ENCODE assay signal across 8 mouse cellular contexts in genomic region chrX:103551304-103551703, GRCm38 (mm10).
A peak's percentile ranks its signal among the peaks of the same experiment; 100 is the strongest.
DNase-seq lines count a peak whose midpoint lies in the region; ATAC-seq and TF ChIP-seq lines count a peak whose summit lies in the region.

No protein-coding gene starts in this region.

- peak overlapping the region; percentile 48 for H3K27ac ChIP-seq in forebrain, embryonic 13.5 days
- no peak overlapping the region for H3K27ac ChIP-seq in forebrain, embryonic 10.5 days
- peak overlapping the region; percentile 90 for H3K27ac ChIP-seq in bone marrow macrophage, adult 2 months (ENCODE audit: insufficient read depth, low read depth, low read length)

- H3K4me2 ChIP-seq in forebrain, embryonic 13.5 days: no peak overlapping the region

- 84% methylated on average over 14 of the region's 14 CpGs for WGBS in forebrain, embryonic 13.5 days
- WGBS in forebrain, embryonic 10.5 days: 94% methylated on average over 14 of the region's 14 CpGs

- no peaks in the 10 kb centered on the region for H3K36me3 ChIP-seq in forebrain, embryonic 13.5 days (ENCODE audit: poor library complexity, severe bottlenecking)
- no peaks in the 10 kb centered on the region for H3K36me3 ChIP-seq in forebrain, embryonic 10.5 days (replicated peaks)

- DNase-seq in forebrain, embryonic 10.5 days (ENCODE audit: extremely low spot score, low spot score): no peak
- DNase-seq in heart, adult 9 months (ENCODE audit: low spot score in 2 of 2): peak; percentile 74 to 79
- peak; percentile 52 to 55 for DNase-seq in layer of hippocampus, adult 8-10 months (ENCODE audit: low spot score in 2 of 2)
- DNase-seq in right cerebral cortex, postnatal 14 days: peak; percentile 24
- no peak for DNase-seq in spleen, postnatal 4 days (ENCODE audit: low spot score in 2 of 2)
- DNase-seq in urinary bladder, adult 18-20 months (ENCODE audit: low spot score in 2 of 2): no peak

- no peaks in the 10 kb centered on the region for H3K27me3 ChIP-seq in forebrain, embryonic 13.5 days
- H3K27me3 ChIP-seq in forebrain, embryonic 10.5 days (ENCODE audit: poor library complexity, severe bottlenecking): no peaks in the 10 kb centered on the region

- H3K4me1 ChIP-seq in forebrain, embryonic 13.5 days: peaks cover 9% of the 10 kb centered on the region
- peaks cover 24% of the 10 kb centered on the region for H3K4me1 ChIP-seq in forebrain, embryonic 10.5 days
- H3K4me1 ChIP-seq in bone marrow macrophage, adult 2 months (ENCODE audit: control insufficient read depth, insufficient read depth, low read length): peaks cover 47% of the 10 kb centered on the region

- H3K4me3 ChIP-seq in forebrain, embryonic 13.5 days: no peak overlapping the region
- H3K4me3 ChIP-seq in forebrain, embryonic 10.5 days: no peak overlapping the region
- no peak overlapping the region for H3K4me3 ChIP-seq in bone marrow macrophage, adult 2 months (ENCODE audit: insufficient read depth, low read length)

- TF ChIP-seq POLR2A in bone marrow macrophage, adult 2 months (IDR thresholded peaks at IDR 0.05; ENCODE audit: borderline replicate concordance, low read depth, low read length): no peak

- ATAC-seq in forebrain, embryonic 13.5 days: no peak

- TF ChIP-seq CTCF in bone marrow macrophage, adult 2 months (IDR thresholded peaks at IDR 0.05; ENCODE audit: low read depth, low read length): no peak

- H3K9ac ChIP-seq in forebrain, embryonic 13.5 days: no peak overlapping the region

- no peaks in the 10 kb centered on the region for H3K9me3 ChIP-seq in forebrain, embryonic 13.5 days (replicated peaks)
- no peaks in the 10 kb centered on the region for H3K9me3 ChIP-seq in forebrain, embryonic 10.5 days

Comparison
In these comparisons a context has a peak if more than half of its experiments do, and no peak if none do; other contexts are left out.
1. DNase-seq: peak in heart, adult 9 months (2 of 2), layer of hippocampus, adult 8-10 months (2 of 2) and right cerebral cortex, postnatal 14 days (single experiment); none in forebrain, embryonic 10.5 days (single experiment), spleen, postnatal 4 days (0 of 2) and urinary bladder, adult 18-20 months (0 of 2).